Mouse (Mus musculus): ENCODE results near the gene Nars2.
"Not testable (repeated sequence)": the region's sequence is repeated elsewhere in the genome, so short reads cannot be mapped to it uniquely, and the experiment has no call there.

Gene Nars2

DNA sequence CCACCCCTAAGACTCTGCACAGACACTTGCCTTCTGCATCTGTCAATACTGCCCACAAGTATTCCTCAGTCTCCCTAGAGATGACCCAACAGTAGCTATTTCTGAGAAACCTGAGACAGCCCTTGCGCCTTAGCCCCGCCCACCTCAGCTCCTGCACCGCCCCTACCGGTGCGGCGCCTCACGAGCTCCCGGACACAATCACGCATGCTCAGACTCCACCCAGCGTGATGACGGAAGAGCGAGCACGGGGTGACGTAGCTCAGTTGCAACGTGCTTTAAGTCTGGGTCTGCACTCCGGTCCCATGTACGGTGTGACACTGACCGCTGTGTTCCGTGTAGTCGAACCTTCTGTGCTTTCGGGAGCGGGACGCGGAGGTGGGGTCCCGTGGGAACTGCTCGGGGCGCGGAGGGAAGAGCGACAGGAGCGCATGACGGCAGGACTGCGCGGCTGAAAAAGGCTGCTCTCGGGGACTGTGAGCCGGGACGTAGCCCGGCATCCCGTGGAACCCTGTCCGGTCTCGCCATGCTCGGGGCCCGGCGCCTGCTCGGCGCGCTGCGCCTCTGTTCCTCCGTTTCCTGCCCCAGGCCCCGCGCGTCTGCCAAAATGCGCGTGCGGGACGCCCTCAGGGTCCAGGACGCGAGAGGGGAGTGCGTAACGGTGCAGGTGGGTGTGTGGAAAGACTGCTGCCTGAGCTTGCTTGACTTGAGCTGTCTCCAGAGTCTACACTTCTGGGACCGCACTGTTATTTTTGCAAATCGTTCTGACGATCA lies at the start of gene Nars2:
Gene Nars2 (plus strand): TSS at position 225 of the 771 bp plus-strand sequence.
- peak; percentile 82 for DNase-seq

GRCm38 (mm10) chr7:96902183-96902582 lies 49.1 kb upstream of the Nars2 start:
- DNase-seq: no peak

DNA sequence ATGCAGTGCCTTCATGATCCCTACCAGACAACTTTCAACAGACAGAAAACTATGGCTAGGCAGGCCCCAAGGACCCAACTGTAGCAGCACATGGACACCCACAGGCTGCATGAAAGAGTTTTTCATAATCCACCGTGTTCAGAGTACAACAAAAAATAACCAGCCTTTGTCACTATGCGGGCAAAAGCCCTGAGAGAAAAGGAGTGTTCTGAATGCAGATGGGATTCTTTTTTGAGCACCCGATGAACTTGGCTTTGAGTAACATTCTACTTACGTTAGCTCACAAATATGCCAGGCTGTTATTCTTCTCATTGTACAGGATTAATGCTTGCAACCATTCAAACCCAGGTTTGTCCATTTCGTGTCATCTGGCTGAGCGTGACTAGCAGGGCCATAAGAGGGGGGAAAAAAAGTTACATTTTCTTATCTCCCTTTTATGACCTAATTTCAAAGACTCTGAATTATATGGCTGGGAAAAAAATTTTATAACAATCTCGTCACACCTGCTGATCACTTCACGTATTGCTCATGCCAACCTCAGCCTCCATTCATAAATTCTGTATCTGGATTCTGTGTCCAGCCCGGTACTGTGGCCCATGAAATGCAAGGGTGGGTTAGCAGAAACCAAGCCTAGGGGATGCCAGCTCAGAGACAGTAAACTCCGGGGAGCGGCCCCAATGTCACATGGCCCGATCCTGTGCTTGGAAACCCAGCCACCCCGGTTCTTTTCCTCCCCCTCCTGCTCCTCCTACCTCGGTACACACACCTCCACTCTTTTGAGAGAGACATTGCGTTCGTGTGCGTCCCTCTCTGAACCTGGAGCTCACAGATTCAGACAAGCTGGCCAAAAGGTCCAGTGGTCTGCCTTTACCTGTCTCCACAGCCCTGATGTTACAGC lies 48.0 kb upstream of the Nars2 start:
- DNase-seq: no peak

DNA sequence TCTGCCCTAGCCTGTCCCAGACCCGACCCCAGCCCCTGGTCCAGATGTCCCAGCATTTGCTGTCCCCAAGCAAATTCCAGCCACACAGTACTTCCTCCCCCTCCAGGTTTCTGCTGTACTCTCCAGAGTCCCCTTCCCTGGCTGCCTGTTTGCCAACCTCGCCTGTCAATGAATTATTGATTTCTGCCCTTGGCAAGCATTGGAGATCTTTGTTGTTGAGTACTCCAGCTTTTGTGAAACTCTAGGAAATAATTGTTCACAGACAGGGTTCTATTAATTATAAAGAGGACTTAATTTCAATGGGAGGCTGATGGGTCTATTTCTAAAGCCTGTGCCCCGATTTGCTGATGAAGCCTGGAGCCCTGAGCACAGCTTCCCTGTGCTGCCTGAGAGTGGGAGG lies 46.9 kb upstream of the Nars2 start:
- DNase-seq: no peak

GRCm38 (mm10) chr7:96904936-96905335 lies 46.4 kb upstream of the Nars2 start:
- DNase-seq: no peak

GRCm38 (mm10) chr7:96905422-96905821 lies 45.9 kb upstream of the Nars2 start:
- DNase-seq: no peak

DNA sequence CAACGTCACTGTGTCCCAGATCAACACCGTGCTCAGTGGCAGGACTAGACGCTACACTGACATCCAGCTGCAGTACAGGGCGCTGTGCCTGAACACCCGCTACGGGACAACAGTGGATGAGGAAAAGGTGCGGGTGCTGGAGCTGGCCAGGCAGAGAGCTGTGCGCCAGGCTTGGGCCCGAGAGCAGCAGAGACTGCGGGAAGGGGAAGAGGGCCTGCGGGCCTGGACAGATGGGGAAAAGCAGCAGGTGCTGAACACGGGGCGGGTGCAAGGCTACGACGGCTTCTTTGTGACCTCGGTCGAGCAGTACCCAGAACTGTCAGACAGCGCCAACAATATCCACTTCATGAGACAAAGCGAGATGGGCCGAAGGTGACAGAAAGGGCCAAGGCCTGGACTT lies 45.1 kb upstream of the Nars2 start:
- no peak for DNase-seq

- no peak for DNase-seq
These were observed 43.2 kb upstream of the Nars2 start for GRCm38 (mm10) chr7:96907971-96908680.

GRCm38 (mm10) chr7:96909856-96910255 lies 41.4 kb upstream of the Nars2 start:
- DNase-seq: no peak

DNA sequence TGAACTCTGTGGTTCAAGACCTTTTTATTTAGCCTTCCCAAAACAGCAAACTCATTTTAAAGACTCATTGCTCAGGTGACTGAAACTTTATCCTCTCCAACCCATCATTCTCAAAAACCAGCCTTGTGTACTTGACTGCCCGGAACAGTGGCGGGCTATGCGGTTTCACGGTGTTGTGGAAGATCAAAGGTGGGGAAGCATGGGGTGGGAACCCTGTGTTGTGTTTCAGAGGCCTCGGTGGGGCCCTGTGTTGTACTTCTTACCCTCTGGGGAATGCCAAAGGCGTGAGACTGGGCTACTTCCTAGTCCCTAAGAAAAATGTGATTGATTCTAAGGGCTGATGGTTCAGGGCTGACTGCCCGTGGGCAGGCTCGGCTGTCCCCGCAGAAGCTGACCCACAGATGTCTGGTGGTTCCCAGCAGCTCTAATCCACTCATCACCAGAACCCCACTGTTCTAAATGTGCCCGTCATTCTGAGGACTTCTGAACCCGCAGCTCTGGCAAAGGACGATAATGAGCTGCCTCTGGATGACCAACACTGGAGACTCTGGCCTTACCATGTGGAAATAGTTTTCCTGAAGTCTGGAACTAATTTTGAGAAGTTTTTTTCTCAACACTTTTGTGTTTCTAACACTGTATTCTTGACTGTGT lies 40.9 kb upstream of the Nars2 start:
- DNase-seq: no peak

- DNase-seq: peak; percentile 90
These were observed 37.3 kb upstream of the Nars2 start for GRCm38 (mm10) chr7:96914031-96914430.

GRCm38 (mm10) chr7:96915452-96916105 lies 35.7 kb upstream of the Nars2 start:
- DNase-seq: peak; percentile 34

DNA sequence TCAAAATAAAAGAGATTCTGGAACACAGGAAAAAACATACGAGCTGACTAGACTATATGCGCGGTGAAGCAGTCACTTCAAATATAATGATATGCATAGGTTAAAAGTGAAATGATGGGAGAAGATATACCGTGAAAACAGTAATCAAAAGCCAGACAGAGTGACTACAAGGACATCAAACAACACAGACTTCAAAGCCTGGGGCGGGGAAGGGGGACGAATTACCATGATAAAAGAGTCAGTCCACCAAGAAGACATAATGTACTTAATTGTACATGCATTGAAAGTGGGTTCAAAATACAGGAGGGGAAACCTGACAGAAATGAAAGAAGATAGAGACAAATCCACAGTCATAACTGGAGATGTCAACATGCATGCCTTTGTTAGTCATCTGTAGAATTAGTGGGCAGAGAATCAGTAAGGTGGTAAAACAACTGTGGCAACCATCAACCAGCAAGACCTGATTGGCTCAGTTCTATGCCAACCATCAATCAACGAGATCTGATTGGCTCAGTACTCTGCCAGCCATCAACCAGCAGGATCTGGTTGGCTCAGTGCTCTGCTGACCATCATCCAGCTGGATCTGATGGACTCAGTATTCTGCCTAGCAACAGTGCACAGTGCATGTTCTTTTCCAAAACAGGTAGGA lies 30.7 kb upstream of the Nars2 start:
- DNase-seq: no peak

GRCm38 (mm10) chr7:96922927-96923326 lies 28.4 kb upstream of the Nars2 start:
- DNase-seq: no peak

- no peak for DNase-seq
These were observed 7.5 kb upstream of the Nars2 start for GRCm38 (mm10) chr7:96943715-96944377.

GRCm38 (mm10) chr7:96946501-96946900 lies 4.8 kb upstream of the Nars2 start:
- not testable (repeated sequence) for DNase-seq

GRCm38 (mm10) chr7:96952094-96952493 lies 789 bp downstream of the Nars2 start:
- DNase-seq: no peak

DNA sequence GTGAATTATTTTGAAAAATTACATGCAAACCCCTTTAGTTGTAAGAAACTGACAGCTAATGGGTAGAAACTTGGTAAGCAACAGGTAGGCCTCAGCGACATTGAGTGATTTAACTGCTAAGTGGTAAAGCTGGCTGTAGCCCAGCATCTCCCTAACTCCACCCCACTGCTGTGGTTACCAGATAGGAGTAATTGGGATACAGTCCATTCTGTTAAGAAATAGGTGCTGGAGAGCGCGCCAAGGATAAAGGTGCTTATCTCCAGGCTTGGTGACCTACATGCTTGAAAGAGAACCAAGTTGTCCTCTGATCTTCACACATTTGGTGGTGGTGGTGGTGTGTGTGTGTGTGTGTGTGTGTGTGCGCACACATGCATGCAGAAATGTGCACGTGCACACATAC lies 7.9 kb downstream of the Nars2 start:
- DNase-seq: no peak

DNA sequence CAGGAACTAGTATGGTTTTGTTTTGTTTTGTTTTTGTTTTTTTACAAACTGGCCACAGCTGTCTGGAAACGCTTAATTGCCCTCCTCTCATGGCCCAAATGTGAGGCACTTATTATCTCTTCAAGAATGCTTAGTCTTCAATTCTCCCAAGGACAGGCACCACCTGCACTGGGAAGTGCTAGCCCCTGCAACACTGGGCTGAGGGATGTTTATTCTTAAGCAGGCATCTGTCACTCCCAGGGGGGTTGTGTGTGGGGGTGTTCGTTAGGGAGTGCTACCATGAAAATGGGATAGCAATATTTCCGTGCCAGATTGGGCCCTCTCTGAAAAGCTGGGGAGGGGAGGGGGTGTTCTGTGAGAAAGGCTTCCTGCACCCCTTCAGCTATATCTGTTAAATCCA lies 15.9 kb downstream of the Nars2 start:
- DNase-seq: no peak

- no peak for DNase-seq
These were observed 19.1 kb downstream of the Nars2 start for GRCm38 (mm10) chr7:96970359-96970758.

Measured in right cerebral cortex, postnatal 4 days (tissue).